Mouse (Mus musculus): ENCODE results near the gene Kcmf1. TPM values are rescaled to one million over a fixed set of nuclear protein-coding genes. Genes with fewer than 3 reads are reported as not detected.

The Kcmf1 gene
- polyA plus RNA-seq, 1 experiment = not detected

DNA sequence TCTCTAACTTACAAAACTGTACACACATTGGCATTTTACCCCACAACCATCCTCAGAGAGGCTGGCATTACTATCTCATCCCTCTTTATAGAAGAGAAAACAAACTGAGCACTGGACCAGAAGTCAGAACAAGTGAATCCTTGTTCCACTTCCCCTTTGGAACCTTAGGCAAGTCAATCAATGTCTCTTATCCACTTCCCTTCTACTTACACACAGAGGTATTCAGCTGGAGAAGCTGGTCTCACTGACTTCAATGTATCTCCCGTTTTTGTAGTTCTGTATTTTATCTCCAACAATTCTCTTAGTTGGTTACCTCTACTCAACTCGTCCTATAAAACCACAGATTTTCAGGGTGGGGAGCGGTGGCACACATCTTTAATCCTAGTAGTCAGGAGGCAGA, 15.0 kb downstream of the Kcmf1 start:
- WGBS = 85% methylated on average over 3 of the region's 3 CpGs
- TF ChIP-seq POLR2A (IDR thresholded peaks at IDR 0.05; ENCODE audit: insufficient read depth, low read depth, low read length) = no peak
- no peak for TF ChIP-seq CTCF (IDR thresholded peaks at IDR 0.05; ENCODE audit: insufficient read depth, low read depth, low read length)
- peaks cover 7% of the 10 kb centered on the region; the same call in 1 of the 2 replicates for H3K4me1 ChIP-seq (ENCODE audit: control insufficient read depth, insufficient read depth, low read length)
- no peak overlapping the region for H3K27ac ChIP-seq (ENCODE audit: insufficient read depth, low read depth, low read length)
- no peak overlapping the region for H3K4me3 ChIP-seq (ENCODE audit: insufficient read depth, low read depth, low read length)

DNA sequence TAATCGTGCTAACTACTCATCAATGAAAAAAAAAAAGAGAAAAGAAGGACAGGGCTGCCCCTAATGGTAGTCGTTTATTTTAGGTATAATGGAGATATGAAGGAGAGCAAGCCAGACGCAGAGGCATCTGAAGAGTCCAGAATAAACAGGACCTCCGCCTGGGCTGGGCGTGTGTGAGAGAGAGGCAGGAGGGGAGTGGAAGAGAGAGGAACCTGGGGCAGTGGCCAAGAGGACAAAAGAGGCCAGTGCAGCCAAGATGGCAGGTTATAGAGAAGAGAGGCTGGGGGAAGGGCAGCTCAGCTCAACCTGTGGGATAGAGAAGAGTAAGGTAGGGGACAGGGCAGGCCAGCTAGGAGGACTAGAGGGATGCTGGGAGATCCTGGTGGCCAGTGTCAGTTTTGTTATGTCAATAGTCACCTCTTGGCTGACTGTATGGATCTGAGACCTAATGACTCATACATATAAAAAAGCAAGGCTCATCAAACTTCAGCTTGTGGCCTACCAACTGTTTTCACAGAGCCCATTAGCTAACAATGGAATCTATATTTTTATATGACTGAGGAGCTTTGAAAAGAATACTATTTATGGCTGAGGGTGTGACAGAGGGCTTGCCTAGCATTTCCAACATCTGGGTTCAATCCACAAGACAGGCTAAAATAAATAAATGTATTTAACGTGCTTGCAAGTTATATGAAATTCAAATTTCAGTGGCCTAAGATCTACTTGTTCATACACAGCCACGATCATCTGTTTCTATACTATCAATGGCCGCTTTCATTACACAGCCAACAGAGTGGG, 16.9 kb downstream of the Kcmf1 start:
- Histone ChIP-seq H3K27ac (ENCODE audit: insufficient read depth, low read depth, low read length) (no peak overlapping the region), H3K4me3 (ENCODE audit: insufficient read depth, low read depth, low read length) (no peak overlapping the region), H3K4me1 (ENCODE audit: control insufficient read depth, insufficient read depth, low read length) (peaks cover 5% of the 10 kb centered on the region; the same call in 1 of the 2 replicates)
- TF ChIP-seq CTCF (IDR thresholded peaks at IDR 0.05; ENCODE audit: insufficient read depth, low read depth, low read length) (no peak), POLR2A (IDR thresholded peaks at IDR 0.05; ENCODE audit: insufficient read depth, low read depth, low read length) (no peak)
- 80% methylated on average over 8 of the region's 8 CpGs for WGBS

DNA sequence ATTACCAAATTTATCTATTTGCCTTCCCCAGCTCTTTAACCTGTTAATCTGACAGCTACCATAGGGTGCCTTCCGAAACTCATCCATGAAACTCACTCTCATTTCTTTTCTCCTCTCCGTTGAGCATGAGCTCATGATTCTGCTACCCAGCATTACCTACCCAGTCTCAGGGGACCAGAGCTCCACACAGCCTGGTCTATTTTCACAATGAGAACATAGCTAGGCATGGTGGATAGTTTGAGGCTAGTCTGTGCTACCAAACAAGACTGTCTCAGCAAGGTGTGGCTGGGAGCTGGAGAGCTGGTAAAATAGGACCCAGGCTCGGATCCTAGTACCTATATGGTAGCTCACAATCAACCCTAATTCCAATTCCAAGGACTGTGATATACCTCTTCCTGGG, 17.6 kb downstream of the Kcmf1 start:
- Histone ChIP-seq H3K4me1 (ENCODE audit: control insufficient read depth, insufficient read depth, low read length) (peaks cover 5% of the 10 kb centered on the region; the same call in 1 of the 2 replicates), H3K27ac (ENCODE audit: insufficient read depth, low read depth, low read length) (no peak overlapping the region), H3K4me3 (ENCODE audit: insufficient read depth, low read depth, low read length) (no peak overlapping the region)
- 93% methylated on average over 3 of the region's 3 CpGs for WGBS
- TF ChIP-seq POLR2A (IDR thresholded peaks at IDR 0.05; ENCODE audit: insufficient read depth, low read depth, low read length) (no peak), CTCF (IDR thresholded peaks at IDR 0.05; ENCODE audit: insufficient read depth, low read depth, low read length) (no peak)

DNA sequence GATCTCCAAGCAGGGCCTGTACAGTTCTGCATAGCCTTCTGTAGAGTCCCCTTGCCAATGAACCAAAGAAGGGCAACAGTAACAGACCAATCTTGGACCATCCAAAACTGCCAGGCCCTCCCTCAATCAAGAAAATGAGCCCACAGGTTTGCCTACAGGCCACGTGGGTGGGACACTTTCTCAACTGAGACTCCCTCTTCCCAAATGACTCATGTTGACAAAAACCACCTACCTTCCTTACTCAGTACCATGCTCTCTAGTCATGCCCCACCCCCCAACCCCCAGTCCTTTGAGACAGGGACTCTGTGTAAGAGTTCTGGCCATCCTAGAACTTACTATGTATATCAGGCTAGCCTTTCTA, 18.2 kb downstream of the Kcmf1 start:
- no peak overlapping the region for H3K4me3 ChIP-seq (ENCODE audit: insufficient read depth, low read depth, low read length)
- no peak for TF ChIP-seq CTCF (IDR thresholded peaks at IDR 0.05; ENCODE audit: insufficient read depth, low read depth, low read length)
- TF ChIP-seq POLR2A (IDR thresholded peaks at IDR 0.05; ENCODE audit: insufficient read depth, low read depth, low read length) = no peak
- H3K27ac ChIP-seq (ENCODE audit: insufficient read depth, low read depth, low read length) = no peak overlapping the region
- H3K4me1 ChIP-seq (ENCODE audit: control insufficient read depth, insufficient read depth, low read length) = peaks cover 5% of the 10 kb centered on the region; the same call in 1 of the 2 replicates
- WGBS = 33% methylated on average over 1 of the region's 1 CpGs

DNA sequence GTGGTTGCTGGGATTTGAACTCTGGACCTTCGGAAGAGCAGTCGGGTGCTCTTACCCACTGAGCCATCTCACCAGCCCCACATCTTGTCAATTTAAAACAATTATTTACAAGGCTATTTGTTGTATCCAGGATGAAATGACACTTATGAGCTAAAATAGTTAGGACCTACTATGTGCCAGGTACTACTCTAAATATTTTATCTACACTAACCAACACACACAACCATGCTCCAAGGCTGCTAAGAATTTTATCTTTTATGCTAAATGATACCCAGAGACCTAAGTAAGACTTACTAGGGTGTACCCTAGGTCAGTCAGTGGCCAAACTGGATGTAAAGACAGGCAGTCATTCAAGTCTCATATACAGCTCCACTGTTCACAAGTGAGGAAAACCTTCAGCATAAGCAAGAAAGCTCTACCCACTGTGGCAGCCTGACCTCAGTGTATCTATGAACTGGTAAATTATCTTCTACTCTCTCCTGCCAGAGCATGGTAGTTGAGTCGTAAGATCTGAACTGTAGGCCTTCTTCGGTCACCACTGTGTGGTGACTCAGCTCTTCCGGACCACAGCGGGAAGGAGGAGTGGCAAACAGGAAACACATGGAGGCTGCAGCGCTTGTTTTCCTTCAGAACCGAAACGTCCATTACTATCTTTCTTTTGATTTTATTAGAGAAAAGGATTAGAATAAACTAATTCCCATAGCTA, 18.7 kb downstream of the Kcmf1 start:
- 68% methylated on average over 9 of the region's 9 CpGs for WGBS
- no peak overlapping the region for H3K27ac ChIP-seq (ENCODE audit: insufficient read depth, low read depth, low read length)
- no peak overlapping the region for H3K4me3 ChIP-seq (ENCODE audit: insufficient read depth, low read depth, low read length)
- peaks cover 5% of the 10 kb centered on the region; the same call in 1 of the 2 replicates for H3K4me1 ChIP-seq (ENCODE audit: control insufficient read depth, insufficient read depth, low read length)
- TF ChIP-seq CTCF (IDR thresholded peaks at IDR 0.05; ENCODE audit: insufficient read depth, low read depth, low read length) (no peak), POLR2A (IDR thresholded peaks at IDR 0.05; ENCODE audit: insufficient read depth, low read depth, low read length) (no peak)

DNA sequence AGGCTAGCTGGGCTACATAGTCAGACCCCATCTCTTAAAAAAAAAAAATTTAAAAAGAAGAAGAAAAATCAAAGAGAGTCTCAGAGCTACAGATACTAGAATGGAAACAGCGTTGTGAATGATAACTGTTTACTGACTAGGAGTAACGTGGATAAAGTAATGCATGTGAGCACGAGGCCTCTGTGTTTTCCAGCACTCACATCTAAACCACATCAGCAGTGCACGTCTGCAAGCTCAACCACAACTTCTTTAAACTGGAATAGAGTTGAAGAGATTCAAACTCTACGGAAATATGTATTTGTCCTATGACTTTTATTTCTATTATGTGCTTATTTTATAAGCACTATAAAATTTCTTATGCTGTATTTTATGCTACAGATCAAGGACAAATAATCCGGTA, 23.1 kb downstream of the Kcmf1 start:
- Histone ChIP-seq H3K4me1 (ENCODE audit: control insufficient read depth, insufficient read depth, low read length) (peaks cover 6% of the 10 kb centered on the region; the same call in 1 of the 2 replicates), H3K27ac (ENCODE audit: insufficient read depth, low read depth, low read length) (no peak overlapping the region), H3K4me3 (ENCODE audit: insufficient read depth, low read depth, low read length) (no peak overlapping the region)
- TF ChIP-seq POLR2A (IDR thresholded peaks at IDR 0.05; ENCODE audit: insufficient read depth, low read depth, low read length) = no peak
- TF ChIP-seq CTCF (IDR thresholded peaks at IDR 0.05; ENCODE audit: insufficient read depth, low read depth, low read length) = no peak
- 93% methylated on average over 6 of the region's 6 CpGs for WGBS

DNA sequence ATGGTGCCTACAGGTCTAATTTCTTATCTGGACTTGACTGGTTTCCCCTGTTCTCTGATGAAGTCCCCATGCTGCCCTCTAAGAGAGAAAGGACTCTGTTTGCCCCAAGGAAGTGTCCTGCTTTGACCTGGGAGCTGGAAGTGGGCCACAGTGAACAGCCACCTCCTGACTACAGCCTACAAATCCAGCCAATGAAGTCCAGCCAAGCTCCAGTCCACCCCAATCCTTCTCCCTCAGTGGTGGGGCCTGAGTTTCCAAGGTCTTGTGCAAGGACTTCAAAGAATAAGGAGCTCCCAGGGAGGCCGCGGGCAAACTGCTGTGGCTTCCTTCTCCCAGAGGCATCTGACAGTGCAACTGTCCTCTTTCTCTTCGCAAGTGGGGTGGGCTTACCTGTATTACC, 26.4 kb downstream of the Kcmf1 start:
- no peak overlapping the region; the same call in 1 of the 2 replicates for H3K27ac ChIP-seq (ENCODE audit: insufficient read depth, low read depth, low read length)
- 77% methylated on average over 3 of the region's 3 CpGs for WGBS
- peaks cover 14% of the 10 kb centered on the region for H3K4me1 ChIP-seq (ENCODE audit: control insufficient read depth, insufficient read depth, low read length)
- no peak overlapping the region for H3K4me3 ChIP-seq (ENCODE audit: insufficient read depth, low read depth, low read length)
- no peak for TF ChIP-seq POLR2A (IDR thresholded peaks at IDR 0.05; ENCODE audit: insufficient read depth, low read depth, low read length)
- no peak for TF ChIP-seq CTCF (IDR thresholded peaks at IDR 0.05; ENCODE audit: insufficient read depth, low read depth, low read length)

DNA sequence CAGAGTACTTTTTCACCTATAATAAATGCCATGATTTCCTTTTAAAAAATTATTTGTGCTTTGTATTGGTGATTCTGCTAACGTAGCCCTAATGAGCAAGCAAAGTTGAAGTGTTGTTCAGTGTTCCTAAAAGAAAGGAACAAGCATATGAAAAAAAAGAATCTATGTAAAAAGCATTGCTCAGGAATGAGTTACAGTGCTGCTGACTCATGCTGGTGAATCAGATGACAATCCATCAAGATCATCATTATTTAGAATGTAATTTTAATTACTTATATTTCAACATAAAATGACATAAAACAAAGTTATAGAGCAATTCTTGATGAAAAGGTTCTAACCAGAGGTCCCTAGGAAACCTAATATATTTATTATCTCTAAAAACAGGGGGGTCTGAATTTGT, 27.5 kb downstream of the Kcmf1 start:
- Histone ChIP-seq H3K4me1 (ENCODE audit: control insufficient read depth, insufficient read depth, low read length) (peaks cover 14% of the 10 kb centered on the region), H3K27ac (ENCODE audit: insufficient read depth, low read depth, low read length) (no peak overlapping the region), H3K4me3 (ENCODE audit: insufficient read depth, low read depth, low read length) (no peak overlapping the region)
- 60% methylated on average over 1 of the region's 1 CpGs for WGBS
- TF ChIP-seq POLR2A (IDR thresholded peaks at IDR 0.05; ENCODE audit: insufficient read depth, low read depth, low read length) (no peak), CTCF (IDR thresholded peaks at IDR 0.05; ENCODE audit: insufficient read depth, low read depth, low read length) (no peak)

DNA sequence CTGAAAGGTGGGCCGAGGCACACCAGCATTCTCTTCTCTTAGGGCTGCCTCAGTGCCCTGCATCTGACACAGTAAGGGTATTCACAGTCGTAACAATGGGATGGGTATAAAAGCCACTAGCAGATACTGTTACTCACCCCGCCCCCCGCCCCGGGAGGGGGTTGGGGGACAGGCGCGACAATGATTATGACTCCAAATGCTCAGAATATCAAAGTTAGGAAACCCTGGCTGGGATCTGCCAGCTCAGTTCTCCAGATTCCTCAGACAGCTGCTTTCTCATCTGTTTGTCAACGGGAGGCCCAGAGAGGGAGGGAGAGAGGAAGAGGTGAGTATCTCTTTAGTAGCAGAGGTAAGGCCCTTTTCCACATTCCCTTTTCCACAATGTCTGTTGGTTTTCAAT, 30.2 kb downstream of the Kcmf1 start:
- Histone ChIP-seq H3K4me3 (ENCODE audit: insufficient read depth, low read depth, low read length) (no peak overlapping the region), H3K27ac (ENCODE audit: insufficient read depth, low read depth, low read length) (no peak overlapping the region), H3K4me1 (ENCODE audit: control insufficient read depth, insufficient read depth, low read length) (peaks cover 16% of the 10 kb centered on the region)
- 69% methylated on average over 8 of the region's 8 CpGs for WGBS
- no peak for TF ChIP-seq POLR2A (IDR thresholded peaks at IDR 0.05; ENCODE audit: insufficient read depth, low read depth, low read length)
- TF ChIP-seq CTCF (IDR thresholded peaks at IDR 0.05; ENCODE audit: insufficient read depth, low read depth, low read length) = no peak
